Mouse (Mus musculus) urinary bladder, postnatal 25 days (tissue): ENCODE results near the gene Smad9.
"Not testable (repeated sequence)": the region's sequence is repeated elsewhere in the genome, so short reads cannot be mapped to it uniquely, and the experiment has no call there.

Source experiments
- DNase-seq: peaks from one replicate; pipeline ENCODE4 v3.0.0; 2022; ENCODE audit warnings: low spot score

Gene Smad9

GRCm38 (mm10) chr3:54757446-54757845, 2.1 kb downstream of the Smad9 start:
- no peak for DNase-seq

DNA sequence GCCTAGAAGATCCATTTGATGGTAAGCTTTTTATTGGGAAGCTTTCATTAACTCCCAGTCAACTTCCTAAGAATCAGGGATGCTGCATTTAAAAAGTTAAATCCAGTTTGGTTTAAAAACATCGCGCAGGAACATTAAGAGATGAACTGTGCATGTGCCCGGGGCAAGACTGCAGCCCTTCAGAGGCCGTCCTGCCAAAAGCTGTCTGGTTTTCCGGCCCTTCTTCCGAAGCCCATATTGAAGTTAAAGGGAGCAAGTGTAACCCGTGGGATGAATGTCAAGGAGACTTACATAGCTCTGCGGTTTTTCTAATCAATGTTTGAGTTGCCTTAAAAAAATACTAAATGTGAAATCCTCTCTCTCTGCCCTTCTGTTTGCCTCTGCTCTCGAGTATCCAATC, 3.8 kb downstream of the Smad9 start:
- DNase-seq: no peak

GRCm38 (mm10) chr3:54760321-54761115, 5.1 kb downstream of the Smad9 start:
- no peak for DNase-seq

GRCm38 (mm10) chr3:54761258-54761657, 5.9 kb downstream of the Smad9 start:
- no peak for DNase-seq

DNA sequence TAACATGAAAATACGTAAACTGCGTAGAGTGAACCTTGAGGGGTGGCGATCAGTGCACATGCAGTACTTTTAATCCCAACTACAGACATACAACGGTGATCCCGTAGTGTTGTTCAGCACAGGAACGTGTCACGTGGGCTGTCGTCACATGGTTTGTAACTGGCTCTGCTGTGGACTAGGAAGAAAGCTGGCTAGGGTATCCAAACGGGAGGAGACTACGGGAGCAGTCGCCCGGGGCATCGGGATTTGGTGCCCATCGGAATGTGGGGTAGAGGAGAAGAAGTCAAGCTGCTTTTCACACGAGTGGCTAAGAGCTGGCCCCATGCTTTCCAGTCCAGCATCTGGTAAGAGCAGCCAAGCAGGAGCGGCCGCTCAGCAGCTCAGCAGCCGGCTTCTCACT, 9.0 kb downstream of the Smad9 start:
- no peak for DNase-seq

- DNase-seq: not testable (repeated sequence)
These were observed 10.1 kb downstream of the Smad9 start for GRCm38 (mm10) chr3:54765521-54765920.

GRCm38 (mm10) chr3:54766034-54766433, 10.7 kb downstream of the Smad9 start:
- no peak for DNase-seq

GRCm38 (mm10) chr3:54766811-54767210, 11.4 kb downstream of the Smad9 start:
- no peak for DNase-seq

- no peak for DNase-seq
These were observed 13.2 kb downstream of the Smad9 start for GRCm38 (mm10) chr3:54768592-54768991.

DNA sequence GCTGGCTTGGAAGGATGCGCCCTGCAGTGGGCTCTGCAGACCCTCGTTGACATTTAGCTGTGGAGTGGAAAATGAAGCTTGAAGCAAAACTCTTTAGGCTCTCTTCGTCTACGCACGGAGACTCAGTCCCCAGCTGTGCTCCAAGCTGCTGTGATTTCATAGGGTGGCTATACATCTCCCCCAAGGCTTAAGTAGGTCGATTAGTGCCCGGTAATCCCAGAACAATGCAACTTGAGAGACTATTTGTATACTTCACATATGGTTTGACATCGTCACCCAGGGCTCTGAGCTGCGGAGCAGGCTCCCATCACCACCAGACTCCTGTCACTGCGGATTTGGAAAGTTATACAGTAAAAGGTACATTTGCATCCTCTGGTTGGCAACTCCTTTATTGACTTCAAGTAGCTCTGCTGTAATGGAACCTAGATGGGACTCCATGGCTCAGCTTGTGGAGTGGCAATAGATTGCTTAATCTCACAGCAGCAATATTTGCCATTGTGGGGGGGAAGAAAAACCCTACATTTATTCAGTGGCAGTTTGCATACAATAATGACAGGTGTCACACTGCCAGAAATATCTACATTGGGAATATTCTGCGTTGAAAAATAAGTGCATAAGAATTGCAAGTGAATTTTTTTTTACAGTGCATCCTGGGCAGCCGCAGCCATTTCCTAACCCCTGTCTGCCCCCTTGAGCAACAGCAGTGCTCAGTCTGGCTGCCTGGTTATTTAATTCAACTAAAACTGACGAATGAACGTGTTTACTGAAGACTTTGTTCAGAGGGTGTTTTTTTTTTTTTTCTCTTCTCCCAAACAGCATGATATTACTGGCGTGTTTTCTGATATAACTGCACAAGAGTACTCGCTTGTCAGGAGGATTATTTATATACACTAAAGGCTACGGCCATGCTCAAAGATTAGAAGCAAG, 14.2 kb downstream of the Smad9 start:
- DNase-seq: no peak

GRCm38 (mm10) chr3:54773613-54774012, 18.2 kb downstream of the Smad9 start:
- no peak for DNase-seq

DNA sequence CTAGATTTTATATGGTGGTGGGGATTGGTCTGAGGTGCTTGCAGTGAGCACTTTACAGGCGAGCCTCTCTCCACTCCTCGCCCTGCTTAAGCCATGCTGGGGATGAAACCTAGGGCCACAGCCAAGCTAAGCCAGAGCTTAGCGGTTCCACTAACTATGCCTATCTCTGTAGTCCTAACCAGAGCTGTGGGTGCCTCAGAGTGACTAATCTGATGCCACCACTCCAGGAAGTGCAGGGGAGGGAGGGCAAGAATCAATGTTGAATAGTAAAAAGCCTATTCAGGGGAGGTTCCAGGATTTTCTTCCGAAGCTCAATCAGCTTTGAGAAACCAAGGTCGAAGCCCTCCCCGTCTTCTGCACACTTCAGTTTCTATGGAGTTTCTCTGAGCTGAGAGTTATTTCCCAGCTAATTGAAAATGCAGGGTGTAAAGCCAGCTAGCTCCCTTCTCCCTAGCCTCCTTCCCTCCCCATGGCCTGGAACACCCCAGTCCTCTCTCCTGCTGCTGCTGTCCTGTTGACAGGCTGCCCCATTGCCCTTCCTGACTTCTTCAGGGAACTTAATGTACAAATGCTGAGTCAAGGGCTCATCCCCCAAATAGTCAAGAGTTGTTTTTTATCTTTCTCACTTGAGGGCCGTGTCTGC, 20.7 kb downstream of the Smad9 start:
- no peak for DNase-seq

DNA sequence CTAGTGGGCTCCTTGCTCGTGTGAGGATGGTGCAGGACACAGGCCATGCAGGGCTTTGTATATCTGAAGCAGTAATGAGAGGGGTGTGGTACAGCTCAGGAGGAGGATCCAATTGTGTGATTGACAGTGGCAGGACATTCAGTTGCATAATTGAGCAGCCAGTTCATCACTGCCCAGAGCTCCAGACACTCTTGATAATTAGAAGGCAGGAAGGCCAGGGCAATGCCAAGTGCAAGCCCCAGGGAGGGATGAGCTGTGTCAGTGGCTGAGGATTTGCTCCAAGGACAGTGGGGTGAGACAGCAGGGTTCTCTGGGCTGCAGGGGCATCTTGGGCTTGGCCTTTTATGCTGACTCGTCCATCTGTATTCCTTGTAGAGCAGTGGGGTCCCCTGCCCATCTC, 35.2 kb downstream of the Smad9 start:
- no peak for DNase-seq

- no peak for DNase-seq
These were observed 36.7 kb downstream of the Smad9 start for GRCm38 (mm10) chr3:54791822-54792677.

DNA sequence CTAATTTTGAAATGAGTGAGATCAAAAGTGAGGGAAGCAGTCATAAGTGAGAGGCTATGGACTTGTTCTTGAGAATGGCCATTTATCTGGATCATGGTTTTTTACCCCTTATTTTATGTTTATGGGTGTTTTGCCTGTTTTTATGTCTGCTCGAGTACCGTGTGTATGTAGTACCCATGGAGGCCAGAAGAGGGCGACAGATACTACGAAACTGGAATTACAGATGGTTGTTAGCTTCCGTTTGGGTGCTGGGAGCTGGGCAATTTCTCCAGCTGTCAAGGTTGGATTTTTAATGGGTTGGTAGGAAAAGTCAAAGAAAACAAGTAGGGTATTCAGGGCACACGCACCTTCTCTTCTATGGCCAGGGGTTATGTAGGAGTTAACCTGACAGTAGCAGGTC, 38.4 kb downstream of the Smad9 start:
- no peak for DNase-seq

- DNase-seq: no peak
These were observed 40.0 kb downstream of the Smad9 start for GRCm38 (mm10) chr3:54795379-54795778.

DNA sequence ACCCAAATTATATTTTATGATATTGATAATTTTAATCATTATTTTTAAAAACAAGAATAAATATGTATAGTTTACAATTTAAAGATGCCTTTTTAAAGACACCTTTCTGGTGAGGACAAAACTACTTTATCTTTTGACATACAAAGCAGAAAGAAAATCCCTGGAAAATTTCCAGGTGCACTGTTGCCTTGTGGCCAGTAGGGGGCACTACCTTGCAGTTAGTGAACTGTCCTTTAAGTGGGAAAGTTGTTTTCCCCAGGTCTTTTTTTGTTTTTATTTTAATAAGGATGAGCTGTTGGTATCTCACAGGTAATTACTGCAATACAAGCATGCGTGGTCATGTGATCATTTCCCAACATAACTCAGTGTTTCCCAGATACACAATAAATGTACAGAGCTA, 40.4 kb downstream of the Smad9 start:
- DNase-seq: no peak

- DNase-seq: peak; percentile 39
These were observed 41.8 kb downstream of the Smad9 start for GRCm38 (mm10) chr3:54797211-54797610.

GRCm38 (mm10) chr3:54803713-54804112, 48.3 kb downstream of the Smad9 start:
- no peak for DNase-seq

GRCm38 (mm10) chr3:54807061-54807661, 51.8 kb downstream of the Smad9 start:
- DNase-seq: no peak

GRCm38 (mm10) chr3:54807666-54808217, 52.4 kb downstream of the Smad9 start, which contains the start of gene Rfxap:
TSS of gene Rfxap (minus strand) at chr3:54807791.
- peak; percentile 93 for DNase-seq
